Mouse (Mus musculus) cortical plate, adult 2 months (tissue): ENCODE measurements around the gene Sirt4.

Experiments
- CTCF ChIP-seq: fragments of 200-500 bp; IDR thresholded peaks from 2 replicates; pipeline ENCODE4 v1.5.1; 2011; ENCODE audit warnings: mild to moderate bottlenecking, control low read depth, low read length; ENCODE audit not compliant: insufficient read depth; ENCODE audit errors: extremely low read depth
- POLR2A ChIP-seq: fragments of 200-500 bp; IDR thresholded peaks from 2 replicates; pipeline ENCODE4 v1.6.1; 2011; ENCODE audit warnings: mild to moderate bottlenecking, low read length, control low read depth; ENCODE audit not compliant: insufficient read depth; ENCODE audit errors: extremely low read depth

GRCm38 (mm10) chr5:115514346-115514745 lies 29.8 kb upstream of the Sirt4 start:
- TF ChIP-seq CTCF = no peak
- TF ChIP-seq POLR2A = no peak
